Mouse (Mus musculus): ENCODE measurements around the gene Nt5c3. TPM values are rescaled to one million over a fixed set of nuclear protein-coding genes. Genes with fewer than 3 reads are reported as not detected.

The Nt5c3 gene
- 10 to 100 TPM; 19.1 to 22.6 TPM for total RNA-seq (2023)

GRCm38 (mm10) chr6:56923726-56924707 lies at the start of gene Nt5c3, which contains the start of gene Vmn1r4:
Nt5c3 (minus strand) TSS chr6:56923932.
Vmn1r4 (plus strand) TSS chr6:56924015.

DNA sequence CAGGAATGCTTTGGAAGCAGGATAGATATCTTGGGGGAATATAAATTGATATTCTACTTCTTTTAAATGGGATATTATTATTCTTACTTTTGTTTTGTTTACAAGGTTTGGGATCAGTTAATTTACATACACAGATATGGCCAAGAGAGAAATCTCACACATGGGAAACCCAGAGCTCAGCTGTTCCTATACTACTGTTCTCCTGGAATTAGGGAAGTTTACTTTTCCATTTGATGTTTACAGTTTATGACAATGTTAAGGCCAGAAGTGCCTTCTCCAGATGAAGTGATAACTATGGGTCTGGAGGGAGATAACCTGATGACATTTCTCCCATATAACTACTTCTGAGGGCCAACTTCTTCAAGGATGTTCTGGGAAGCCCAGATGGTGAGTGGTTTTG lies 46.2 kb upstream of the Nt5c3 start, which contains the start of gene Vmn1r5:
Gene Vmn1r5, plus strand, starts transcription at position 301 of the 400 bp plus-strand sequence.

Other genes starting within 250 kb of the Nt5c3 start
- gene Lsm5, start 219.2 kb downstream of the Nt5c3 start, total RNA-seq (2023): 10 to 100 TPM; 22.9 to 23.6 TPM
- gene Avl9, start 209.0 kb downstream of the Nt5c3 start, total RNA-seq (2023): 10 to 100 TPM; 45.6 to 46.9 TPM
- gene Kbtbd2, start 126.1 kb downstream of the Nt5c3 start, total RNA-seq (2023): 10 to 100 TPM; 48.3 to 49.5 TPM
- 1 to 10 TPM; 4.7 to 5.1 TPM for gene Fkbp9, start 91.9 kb downstream of the Nt5c3 start, total RNA-seq (2023)
- gene Vmn1r4, start 83 bp upstream of the Nt5c3 start, total RNA-seq (2023): not detected
- not detected for gene Vmn1r5, start 46.3 kb upstream of the Nt5c3 start, total RNA-seq (2023)
- not detected for gene Vmn1r6, start 73.3 kb upstream of the Nt5c3 start, total RNA-seq (2023)
- gene Vmn1r7, start 101.4 kb upstream of the Nt5c3 start, total RNA-seq (2023): not detected
- gene Vmn1r8, start 108.4 kb upstream of the Nt5c3 start, total RNA-seq (2023): not detected
- not detected for gene Vmn1r9, start 142.9 kb upstream of the Nt5c3 start, total RNA-seq (2023)
- not detected for gene Vmn1r10, start 185.5 kb upstream of the Nt5c3 start, total RNA-seq (2023)
- not detected for gene Vmn1r11, start 209.5 kb upstream of the Nt5c3 start, total RNA-seq (2023)
- gene Vmn1r12, start 233.0 kb upstream of the Nt5c3 start, total RNA-seq (2023): under 1 TPM in 1 of 2 experiments, not detected in 1; 0.09 TPM